Mouse (Mus musculus) left cerebral cortex, adult 2 months (tissue): Measurements from ENCODE around the gene Pex10. TPM values are rescaled to one million over a fixed set of nuclear protein-coding genes. Genes with fewer than 3 reads are reported as not detected.

ENCODE experiments used
- DNase-seq, 2 experiments: peaks; one replicate each; pipeline ENCODE4 v3.0.0; 2021 to 2022; ENCODE audit warnings: low spot score in 2 of 2, mixed read lengths in 1 of 2; ENCODE audit errors: extremely low spot score in 1 of 2
- H3K27ac ChIP-seq: fragments of 200-600 bp; 2 replicates; pipeline ENCODE4 v1.8.1; 2022
- H3K4me3 ChIP-seq: fragments of 200-600 bp; 2 replicates; pipeline ENCODE4 v1.8.1; 2022
- CTCF ChIP-seq: fragments of 200-600 bp; IDR thresholded peaks from 2 replicates; pipeline ENCODE4 v1.8.1; 2022; ENCODE audit warnings: antibody characterized with exemption, mild to moderate bottlenecking, moderate library complexity
- intact Hi-C: fragments of 180-260 bp; cut with DNase I; formaldehyde crosslinking; loops from one replicate; pipeline ENCODE4 v1.15.1; 2025
- total RNA-seq, 2 experiments: library from RNA; stranded (reverse); gene quantifications; 2 replicates each; pipeline ENCODE4 v1.2.3; 2021

The Pex10 gene
- total RNA-seq, 2 experiments from 2014 or later: 17.4 to 18.3 TPM

DNA sequence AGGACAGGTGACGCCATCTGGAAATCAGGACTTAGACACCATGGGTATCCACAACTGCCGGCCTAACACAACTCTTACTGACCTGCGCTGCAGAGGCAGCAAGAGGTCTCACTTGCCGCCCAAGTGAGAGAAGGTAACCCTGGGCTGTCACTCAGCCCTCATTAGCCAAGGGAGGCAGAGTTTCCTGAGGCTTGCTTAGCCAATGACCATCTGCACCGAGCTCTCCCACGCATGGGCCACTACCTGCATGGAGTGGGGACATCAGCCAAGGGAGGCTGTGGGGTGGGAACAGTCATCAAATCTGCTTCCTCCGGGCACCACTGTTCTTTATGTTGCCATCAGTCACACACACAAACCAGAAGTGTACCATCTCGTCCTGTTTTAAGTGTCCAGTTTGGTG lies 29.2 kb downstream of the Pex10 start:
- DNase-seq: no peak
- Histone ChIP-seq H3K4me3 (no peak overlapping the region), H3K27ac (no peak overlapping the region)
- intact Hi-C loops: loop anchor here (1.0 to 5.0 kb wide), 2 partner anchors 153 to 211 kb away; partner anchors contain the start of gene Faap20
- no peak for TF ChIP-seq CTCF

GRCm38 (mm10) chr4:155097452-155097851 lies 30.6 kb downstream of the Pex10 start:
- Histone ChIP-seq H3K27ac (no peak overlapping the region), H3K4me3 (no peak overlapping the region)
- intact Hi-C loops: loop anchor here (5.0 kb wide), 1 partner anchor 210 kb away; no protein-coding TSS in a partner anchor
- no peak for TF ChIP-seq CTCF
- no peak for DNase-seq

- no peak for TF ChIP-seq CTCF
- intact Hi-C loops: loop anchor here (5.0 kb wide), 1 partner anchor 209 kb away; no protein-coding TSS in a partner anchor
- Histone ChIP-seq H3K27ac (no peak overlapping the region), H3K4me3 (no peak overlapping the region)
- DNase-seq: no peak
These were observed 31.8 kb downstream of the Pex10 start for GRCm38 (mm10) chr4:155098572-155098971.

DNA sequence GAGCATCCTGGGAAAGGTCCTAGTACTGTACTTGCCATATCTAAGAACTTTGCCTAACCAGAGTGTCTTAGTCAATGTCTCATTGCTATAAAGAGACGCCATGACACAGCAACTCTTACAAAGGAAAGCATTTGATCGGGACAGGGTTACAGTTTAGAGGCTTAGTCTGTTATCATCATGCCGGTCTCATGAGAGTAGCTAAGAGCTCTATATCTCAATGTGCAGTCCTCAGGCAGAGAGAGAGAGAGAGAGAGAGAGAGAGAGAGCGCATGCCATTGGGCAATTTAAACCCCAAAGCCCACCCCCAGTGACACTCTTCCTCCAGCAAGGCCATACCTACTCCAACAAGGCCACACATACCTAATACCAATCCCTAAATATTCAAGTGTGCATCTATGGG lies 41.1 kb downstream of the Pex10 start:
- no peak for TF ChIP-seq CTCF
- intact Hi-C loops: no loop called here

DNA sequence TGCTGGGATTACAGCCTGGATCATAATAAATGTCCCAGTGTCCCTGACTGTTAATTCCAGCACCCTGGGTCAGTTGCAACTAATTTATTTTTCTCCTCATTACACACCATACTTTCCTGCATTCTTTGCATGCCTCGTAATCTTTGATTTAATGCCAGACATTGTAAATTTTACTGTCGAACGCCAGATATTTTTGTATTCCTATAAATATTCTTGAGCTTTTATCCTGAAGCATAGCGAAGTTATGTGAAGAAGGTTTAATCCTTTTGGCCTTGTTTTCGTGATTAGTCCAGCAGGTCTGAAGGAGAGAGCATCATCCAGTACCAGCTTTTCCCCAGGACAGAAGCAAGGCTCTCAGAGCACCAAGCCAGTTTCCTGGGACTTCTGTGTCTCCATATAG lies 42.7 kb downstream of the Pex10 start:
- H3K27ac ChIP-seq: no peak overlapping the region
- no peak for DNase-seq
- intact Hi-C loops: no loop called here
- no peak overlapping the region for H3K4me3 ChIP-seq
- no peak for TF ChIP-seq CTCF

More for the DNA sequence above, 41.1 kb downstream of the Pex10 start:
- no peak for DNase-seq
- H3K4me3 ChIP-seq: no peak overlapping the region
- no peak overlapping the region for H3K27ac ChIP-seq

GRCm38 (mm10) chr4:155113766-155114410 lies 47.1 kb downstream of the Pex10 start:
- no peak overlapping the region; the same call in 1 of the 2 replicates for H3K27ac ChIP-seq
- no peak for DNase-seq
- H3K4me3 ChIP-seq: no peak overlapping the region
- TF ChIP-seq CTCF: no peak
- intact Hi-C loops: no loop called here

- TF ChIP-seq CTCF: no peak
- DNase-seq: no peak
- Histone ChIP-seq H3K4me3 (no peak overlapping the region), H3K27ac (no peak overlapping the region)
- intact Hi-C loops: no loop called here
These were observed 49.8 kb downstream of the Pex10 start for GRCm38 (mm10) chr4:155116607-155117006.

GRCm38 (mm10) chr4:155117396-155117978 lies 50.7 kb downstream of the Pex10 start:
- TF ChIP-seq CTCF: no peak
- H3K4me3 ChIP-seq: no peak overlapping the region
- intact Hi-C loops: no loop called here
- DNase-seq: no peak
- no peak overlapping the region for H3K27ac ChIP-seq

GRCm38 (mm10) chr4:155118278-155118677 lies 51.5 kb downstream of the Pex10 start:
- Histone ChIP-seq H3K4me3 (no peak overlapping the region), H3K27ac (no peak overlapping the region)
- intact Hi-C loops: no loop called here
- no peak for DNase-seq
- TF ChIP-seq CTCF: no peak

DNA sequence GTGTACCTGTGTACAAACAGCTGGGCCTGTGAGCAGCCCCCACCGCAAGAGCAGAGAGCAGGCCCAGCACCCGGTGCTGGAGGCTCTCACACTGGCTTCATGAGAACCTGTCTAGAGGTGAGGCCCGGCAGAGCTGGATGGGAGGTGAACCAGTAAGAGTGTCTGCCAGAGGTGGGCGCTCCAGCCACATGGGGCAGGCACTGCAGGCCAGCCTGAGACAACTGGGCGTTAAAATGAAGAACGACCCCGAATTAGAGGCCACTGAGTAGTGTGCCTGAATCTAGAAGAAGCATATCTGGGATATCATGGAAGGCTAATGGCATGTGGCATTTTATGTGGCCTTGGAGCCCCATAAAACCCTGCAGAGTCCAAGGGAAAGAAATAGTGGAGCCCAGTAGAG lies 53.2 kb downstream of the Pex10 start:
- H3K27ac ChIP-seq: no peak overlapping the region
- no peak; the same call in 1 of the 2 replicates for TF ChIP-seq CTCF
- DNase-seq: no peak
- H3K4me3 ChIP-seq: no peak overlapping the region
- intact Hi-C loops: loop anchor here (5.0 kb wide), 1 partner anchor 187 kb away; no protein-coding TSS in a partner anchor

DNA sequence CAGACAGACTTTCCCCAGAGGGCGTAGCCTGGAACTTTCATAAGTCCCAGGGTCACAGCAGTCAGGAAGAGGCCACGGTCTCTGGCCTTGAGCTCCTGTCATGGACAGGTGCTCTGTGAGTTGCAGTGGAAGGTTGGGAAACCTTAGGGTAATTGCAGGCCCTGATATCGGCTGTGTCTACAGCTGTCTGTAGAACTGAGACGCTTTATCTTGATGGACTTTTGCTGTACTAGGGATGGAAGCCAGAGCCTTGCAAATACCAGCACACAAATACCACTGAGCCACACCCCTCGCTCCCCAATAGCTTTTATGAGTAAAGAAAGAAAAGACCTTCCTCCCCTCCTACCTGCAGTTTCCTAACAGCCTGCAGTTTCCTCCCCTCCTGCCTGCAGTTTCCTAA lies 53.8 kb downstream of the Pex10 start:
- no peak for TF ChIP-seq CTCF
- no peak overlapping the region for H3K27ac ChIP-seq
- no peak overlapping the region for H3K4me3 ChIP-seq
- DNase-seq: no peak
- intact Hi-C loops: loop anchor here (5.0 kb wide), 1 partner anchor 187 kb away; no protein-coding TSS in a partner anchor

DNA sequence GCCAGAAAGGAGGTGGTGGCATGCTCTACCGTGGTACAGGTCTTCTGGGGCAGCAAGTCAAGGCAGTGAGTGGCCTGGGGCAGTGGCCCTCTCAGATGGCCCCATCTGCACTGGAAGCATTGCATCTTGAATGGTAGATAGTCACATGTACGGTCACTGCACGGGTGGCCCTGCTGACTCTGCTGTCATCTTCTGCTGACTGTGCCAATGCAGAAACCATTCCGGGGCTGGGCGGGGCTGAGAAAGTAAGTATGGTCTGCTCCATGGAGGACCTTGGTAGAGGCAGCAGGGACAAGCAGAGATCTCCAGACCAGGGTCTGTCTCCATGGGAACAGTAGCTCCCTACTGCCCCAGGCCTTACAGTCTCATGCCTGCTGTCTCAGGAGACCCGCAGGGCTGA lies 54.4 kb downstream of the Pex10 start:
- DNase-seq: no peak
- intact Hi-C loops: loop anchor here (5.0 kb wide), 1 partner anchor 186 kb away; no protein-coding TSS in a partner anchor
- no peak for TF ChIP-seq CTCF
- Histone ChIP-seq H3K4me3 (no peak overlapping the region), H3K27ac (no peak overlapping the region)

Other genes with a start within 250 kb of the Pex10 start
- 1 to 10 TPM; 2.1 to 3.5 TPM for gene Ttc34, start 229.6 kb upstream of the Pex10 start, total RNA-seq
- gene Mmel1, start 197.4 kb upstream of the Pex10 start, total RNA-seq: under 1 TPM; 0.41 to 0.84 TPM
- 10 to 100 TPM; 59.8 to 66.7 TPM for gene Fam213b, start 167.9 kb upstream of the Pex10 start, total RNA-seq
- 1 to 10 TPM; 1.3 to 1.5 TPM for gene Tnfrsf14, start 138.5 kb upstream of the Pex10 start, total RNA-seq
- gene Hes5, start 106.1 kb upstream of the Pex10 start, total RNA-seq: 10 to 100 TPM; 22.3 to 25.3 TPM
- 10 to 100 TPM; 45.1 to 45.5 TPM for gene Pank4, start 102.9 kb upstream of the Pex10 start, total RNA-seq
- 10 to 100 TPM; 83.4 to 90.2 TPM for gene Plch2, start 10.2 kb upstream of the Pex10 start, total RNA-seq
- gene Rer1, start 19.4 kb downstream of the Pex10 start, total RNA-seq: 10 to 100 TPM; 62.4 to 67.5 TPM
- gene Morn1, start 19.6 kb downstream of the Pex10 start, total RNA-seq: 10 to 100 TPM; 10.6 to 11.2 TPM
- gene Ski, start 155.6 kb downstream of the Pex10 start, total RNA-seq: 100 to 1,000 TPM; 113 to 119 TPM
- gene Faap20, start 182.8 kb downstream of the Pex10 start, total RNA-seq: 10 to 100 TPM; 25.9 to 28.8 TPM